8 mouse cellular contexts compared by ENCODE assay signal in the genomic region with DNA sequence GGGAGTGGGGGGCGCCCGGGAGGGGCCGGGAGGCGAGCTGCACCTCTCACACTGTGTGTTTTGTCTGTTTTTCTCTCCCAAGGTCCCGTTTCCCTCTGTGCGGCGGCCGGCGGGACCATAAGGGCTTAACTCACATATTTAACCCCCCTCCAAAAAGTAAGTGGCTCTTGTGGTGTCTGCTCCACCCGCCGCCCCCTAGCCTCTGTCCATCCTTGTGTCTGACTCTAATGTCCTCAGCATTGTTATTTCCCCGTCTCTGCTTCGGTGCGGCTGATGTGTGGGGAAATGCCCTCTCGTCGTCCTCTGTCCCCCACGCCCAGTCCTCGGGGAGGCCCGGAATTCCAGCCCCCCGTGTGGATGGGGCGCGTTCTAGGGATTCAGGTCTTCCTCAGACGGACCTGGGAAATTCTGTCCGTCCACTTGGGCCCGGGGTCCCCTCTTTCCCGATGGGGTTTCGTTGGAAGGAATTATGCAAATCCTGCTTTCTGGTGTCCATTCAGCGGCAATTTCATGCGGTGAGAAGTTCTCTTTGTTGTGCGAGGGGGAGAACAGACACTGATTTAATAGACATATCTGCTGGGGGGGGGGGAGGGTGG. TPM values are rescaled to one million over a fixed set of nuclear protein-coding genes. Genes with fewer than 3 reads are reported as not detected.
A peak's percentile ranks its signal among the peaks of the same experiment; 100 is the strongest.
DNase-seq lines count a peak whose midpoint lies in the region; ATAC-seq lines count a peak whose summit lies in the region.

No protein-coding gene starts in this region.

- H3K4me2 ChIP-seq in kidney, embryonic 16.5 days (replicated peaks; ENCODE audit: low read depth, low read length) = peak overlapping the region; percentile 68
- peak overlapping the region; percentile 84 for H3K4me2 ChIP-seq in embryonic facial prominence, embryonic 14.5 days (ENCODE audit: low read depth, low read length)
- H3K4me2 ChIP-seq in liver, embryonic 13.5 days = peak overlapping the region; percentile 94
- peak overlapping the region; percentile 78 for H3K4me2 ChIP-seq in neural tube, embryonic 15.5 days

- WGBS in kidney, embryonic 16.5 days = under 1% methylated on average over 28 of the region's 30 CpGs
- WGBS in embryonic facial prominence, embryonic 14.5 days = 0% methylated on average over 27 of the region's 30 CpGs
- WGBS in hindbrain, embryonic 10.5 days = under 1% methylated on average over 29 of the region's 30 CpGs
- under 1% methylated on average over 29 of the region's 30 CpGs for WGBS in liver, embryonic 13.5 days (ENCODE audit: insufficient replicate concordance)
- under 1% methylated on average over 30 of the region's 30 CpGs for WGBS in neural tube, embryonic 15.5 days

- H3K27me3 ChIP-seq in kidney, embryonic 16.5 days (ENCODE audit: insufficient read depth, low read length) = no peaks in the 10 kb centered on the region
- no peaks in the 10 kb centered on the region for H3K27me3 ChIP-seq in embryonic facial prominence, embryonic 14.5 days (replicated peaks; ENCODE audit: control insufficient read depth, insufficient read depth, low read length)
- H3K27me3 ChIP-seq in hindbrain, embryonic 10.5 days (ENCODE audit: insufficient read depth, poor library complexity, severe bottlenecking) = peaks cover 4% of the 10 kb centered on the region; the same call in 1 of the 2 replicates
- no peaks in the 10 kb centered on the region for H3K27me3 ChIP-seq in liver, embryonic 13.5 days
- no peaks in the 10 kb centered on the region for H3K27me3 ChIP-seq in neural tube, embryonic 15.5 days (replicated peaks)

- peak overlapping the region; percentile 89 for H3K9ac ChIP-seq in kidney, embryonic 16.5 days (replicated peaks; ENCODE audit: low read length)
- peak overlapping the region; percentile 90 for H3K9ac ChIP-seq in embryonic facial prominence, embryonic 14.5 days (ENCODE audit: low read depth, low read length)
- peak overlapping the region; percentile 98 for H3K9ac ChIP-seq in liver, embryonic 13.5 days
- peak overlapping the region; percentile 89 for H3K9ac ChIP-seq in neural tube, embryonic 15.5 days (replicated peaks)

- H3K36me3 ChIP-seq in kidney, embryonic 16.5 days (ENCODE audit: insufficient read depth, low read length) = no peaks in the 10 kb centered on the region
- no peaks in the 10 kb centered on the region for H3K36me3 ChIP-seq in embryonic facial prominence, embryonic 14.5 days (ENCODE audit: control insufficient read depth, insufficient read depth, low read length)
- H3K36me3 ChIP-seq in hindbrain, embryonic 10.5 days = no peaks in the 10 kb centered on the region
- 0 out of 2 replicates have a peak, but pooled peaks cover 4% of the 10 kb centered on the region for H3K36me3 ChIP-seq in liver, embryonic 13.5 days
- H3K36me3 ChIP-seq in neural tube, embryonic 15.5 days = no peaks in the 10 kb centered on the region

- H3K4me3 ChIP-seq in kidney, embryonic 16.5 days (ENCODE audit: low read length) = peak overlapping the region; percentile 92
- peak overlapping the region; percentile 95 for H3K4me3 ChIP-seq in embryonic facial prominence, embryonic 14.5 days (ENCODE audit: low read depth, low read length)
- peak overlapping the region; percentile 96 for H3K4me3 ChIP-seq in hindbrain, embryonic 10.5 days
- H3K4me3 ChIP-seq in liver, embryonic 13.5 days (replicated peaks) = peak overlapping the region; percentile 100
- peak overlapping the region; percentile 90 for H3K4me3 ChIP-seq in neural tube, embryonic 15.5 days (replicated peaks)

- DNase-seq in kidney, postnatal 10 days = no peak
- peak; percentile 44 for DNase-seq in NIH3T3 (ENCODE audit: low read depth)
- peak; percentile 19 for DNase-seq in embryonic facial prominence, embryonic 14.5 days (ENCODE audit: low spot score)
- peak; percentile 72 for DNase-seq in hindbrain, embryonic 10.5 days (ENCODE audit: low spot score)
- DNase-seq in liver, embryonic 13.5 days = no peak
- no peak for DNase-seq in cerebellum, adult 11-12 months

- H3K9me3 ChIP-seq in kidney, embryonic 16.5 days (ENCODE audit: low read length) = no peaks in the 10 kb centered on the region
- no peaks in the 10 kb centered on the region for H3K9me3 ChIP-seq in embryonic facial prominence, embryonic 14.5 days (ENCODE audit: control insufficient read depth, low read length)
- no peaks in the 10 kb centered on the region for H3K9me3 ChIP-seq in hindbrain, embryonic 10.5 days
- H3K9me3 ChIP-seq in liver, embryonic 13.5 days (replicated peaks) = no peaks in the 10 kb centered on the region
- no peaks in the 10 kb centered on the region for H3K9me3 ChIP-seq in neural tube, embryonic 15.5 days (replicated peaks)

- H3K27ac ChIP-seq in kidney, embryonic 16.5 days (ENCODE audit: low read length) = peak overlapping the region; percentile 99
- peak overlapping the region; percentile 96 for H3K27ac ChIP-seq in embryonic facial prominence, embryonic 14.5 days (replicated peaks; ENCODE audit: low read depth, low read length)
- peak overlapping the region; percentile 99 for H3K27ac ChIP-seq in hindbrain, embryonic 10.5 days
- peak overlapping the region; percentile 99 for H3K27ac ChIP-seq in liver, embryonic 13.5 days
- H3K27ac ChIP-seq in neural tube, embryonic 15.5 days (replicated peaks) = peak overlapping the region; percentile 99

- peak; percentile 30; the same call in 1 of the 2 replicates for ATAC-seq in kidney, embryonic 16.5 days (ENCODE audit: low FRiP score, low TSS enrichment)
- ATAC-seq in embryonic facial prominence, embryonic 14.5 days (ENCODE audit: low read depth) = peak; percentile 5; the same call in 1 of the 2 replicates
- ATAC-seq in liver, embryonic 13.5 days (ENCODE audit: low read depth) = no peak
- ATAC-seq in neural tube, embryonic 15.5 days (ENCODE audit: low FRiP score) = peak; percentile 58

- peaks cover 28% of the 10 kb centered on the region for H3K4me1 ChIP-seq in kidney, embryonic 16.5 days (ENCODE audit: insufficient read depth, low read length)
- peaks cover 12% of the 10 kb centered on the region for H3K4me1 ChIP-seq in embryonic facial prominence, embryonic 14.5 days (ENCODE audit: control insufficient read depth, insufficient read depth, low read length)
- peaks cover 30% of the 10 kb centered on the region for H3K4me1 ChIP-seq in hindbrain, embryonic 10.5 days (replicated peaks)
- H3K4me1 ChIP-seq in liver, embryonic 13.5 days (replicated peaks) = peaks cover 43% of the 10 kb centered on the region
- H3K4me1 ChIP-seq in neural tube, embryonic 15.5 days = peaks cover 38% of the 10 kb centered on the region

RNA-seq across cellular contexts. Expression of gene Lcor, which starts 1.1 kb away (rescaled TPM):
- polyA plus RNA-seq in kidney, embryonic 16.5 days (2015; fragmentation: Nextera tagmentation; extraction: Ambion mirVana) = 13.4 and 16.4 TPM in 2 replicates
- 9.7 and 10.5 TPM in 2 replicates for polyA plus RNA-seq in embryonic facial prominence, embryonic 14.5 days (2014; fragmentation: Nextera tagmentation; extraction: Ambion mirVana)
- polyA plus RNA-seq in hindbrain, embryonic 10.5 days (2016; fragmentation: Nextera tagmentation; extraction: Ambion mirVana) = 16.5 and 21.1 TPM in 2 replicates
- polyA plus RNA-seq in liver, embryonic 13.5 days (2015; fragmentation: Nextera tagmentation; extraction: Ambion mirVana) = 5.9 and 7.1 TPM in 2 replicates
- 12.4 and 13.8 TPM in 2 replicates for polyA plus RNA-seq in neural tube, embryonic 15.5 days (2015; fragmentation: Nextera tagmentation; extraction: Ambion mirVana)

Comparison
In these comparisons a context has a peak if more than half of its experiments do, and no peak if none do; other contexts are left out.
1. DNase-seq: peak in NIH3T3 (single experiment), embryonic facial prominence, embryonic 14.5 days (single experiment) and hindbrain, embryonic 10.5 days (single experiment); none in kidney, postnatal 10 days (single experiment), liver, embryonic 13.5 days (single experiment) and cerebellum, adult 11-12 months (single experiment).
2. Peak in every context shown above with its lines, with median percentiles within 50 percentile points of each other: H3K27ac ChIP-seq, H3K4me2 ChIP-seq, H3K4me3 ChIP-seq and H3K9ac ChIP-seq.